Mouse (Mus musculus): ENCODE data around the gene Wdr59.
A peak's percentile ranks its signal among the peaks of the same experiment; 100 is the strongest.

Wdr59 gene

DNA sequence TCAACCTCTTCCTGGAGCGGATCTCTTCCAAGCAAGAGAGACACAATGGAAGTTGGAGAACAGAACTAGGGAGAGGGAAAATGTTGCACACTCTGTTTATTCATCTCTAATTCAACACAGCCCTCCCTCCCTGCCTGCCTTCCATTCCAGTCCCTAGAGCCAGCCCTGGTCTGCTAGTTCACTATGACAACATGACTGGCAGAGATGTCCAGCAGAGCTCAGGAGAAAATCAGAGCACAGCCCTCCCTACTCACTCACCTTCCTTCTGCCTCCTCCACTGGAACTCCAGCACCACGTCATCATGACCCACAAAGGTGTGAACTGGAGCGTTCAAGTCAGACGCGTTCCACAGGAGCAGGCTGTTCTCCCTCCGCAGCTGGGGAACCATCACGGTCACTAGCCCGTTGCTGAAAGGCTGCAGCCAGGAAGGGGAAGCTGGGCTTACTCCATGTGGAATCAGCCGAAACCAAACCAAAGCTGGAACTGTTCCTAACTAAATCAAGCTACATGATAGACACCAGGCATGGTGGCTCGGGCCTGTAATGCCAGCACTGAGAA is 31.8 kb downstream of the Wdr59 start:
- no peak for DNase-seq

DNA sequence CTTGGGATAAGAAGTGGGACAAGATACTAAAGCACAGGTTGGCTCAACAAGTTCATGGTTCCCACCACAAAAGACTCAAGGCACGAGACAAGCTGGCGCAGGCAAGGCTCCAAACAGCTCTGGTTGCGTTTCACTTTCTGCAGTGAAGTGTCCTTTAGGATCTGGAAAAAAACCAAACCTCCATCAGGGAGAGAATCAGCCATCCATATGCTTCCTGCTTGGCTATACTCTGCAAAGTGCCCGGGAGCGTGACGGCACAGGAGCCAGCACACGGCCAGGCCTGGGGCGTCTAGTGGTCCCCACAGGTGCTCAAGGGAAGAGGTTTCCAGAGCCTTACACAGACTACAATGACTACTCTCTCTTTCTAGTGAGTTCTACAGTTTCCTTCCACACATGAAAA is 41.2 kb downstream of the Wdr59 start:
- peak in 1 of 2 experiments; percentile 6 for DNase-seq

DNA sequence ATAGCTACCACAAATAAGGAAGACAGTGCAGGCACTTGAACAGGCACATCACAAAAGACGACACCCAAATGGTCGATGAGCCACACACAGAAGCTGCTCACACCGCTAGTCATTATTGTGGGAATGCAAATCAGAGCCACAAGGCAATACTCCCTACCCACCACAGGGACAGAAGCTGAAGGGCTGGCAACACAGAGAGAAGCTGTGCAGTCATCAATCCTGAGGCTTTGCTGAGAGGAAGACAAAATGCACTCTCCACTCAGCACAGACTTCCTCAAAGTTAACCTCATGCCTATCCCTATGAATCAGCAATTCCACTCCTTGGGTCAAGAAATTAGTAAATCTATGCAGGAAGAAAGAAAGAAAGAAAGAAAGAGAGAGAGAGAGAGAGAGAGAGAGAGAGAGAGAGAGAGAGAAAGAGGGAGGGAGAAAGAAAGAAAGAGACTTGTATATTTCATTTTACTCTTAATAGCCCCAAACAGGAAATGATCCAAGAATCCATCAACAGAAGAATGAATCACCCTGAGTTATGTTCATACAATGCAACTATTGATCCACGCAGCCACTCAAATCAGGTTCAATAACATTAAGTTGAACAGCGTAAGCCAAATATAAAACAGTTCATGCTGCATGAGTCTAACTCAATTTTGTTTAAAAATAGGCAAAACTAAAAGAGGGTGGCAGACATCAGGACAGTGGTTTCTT is 44.0 kb downstream of the Wdr59 start:
- DNase-seq = no peak

DNA sequence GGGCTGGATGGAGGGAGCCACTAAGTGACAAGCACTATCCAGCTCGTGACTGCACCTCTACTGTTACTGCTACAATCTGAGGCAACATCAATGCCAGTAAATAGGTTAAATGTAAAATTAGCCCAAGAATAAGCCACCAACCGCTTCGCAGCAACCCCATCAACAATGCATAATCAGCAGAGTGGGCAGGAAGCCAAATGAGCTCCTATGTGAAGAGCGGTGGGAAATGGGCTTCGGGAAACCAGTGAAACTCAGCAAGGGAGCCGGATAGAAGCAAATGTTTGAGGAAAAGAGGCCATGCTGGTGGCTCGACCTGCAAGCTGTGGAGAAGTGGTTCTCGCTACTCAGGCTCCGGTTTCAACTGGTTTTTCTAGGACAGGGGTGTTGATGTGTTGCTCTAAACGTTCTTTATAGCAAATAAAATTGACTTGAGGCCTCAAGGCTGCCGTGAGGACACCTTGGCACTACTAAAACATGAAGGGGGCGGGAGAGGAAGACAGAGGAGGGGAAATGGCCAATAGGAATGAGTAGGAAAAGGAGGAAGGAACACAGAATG is 50.3 kb downstream of the Wdr59 start:
- DNase-seq = peak; percentile 39 to 45

DNA sequence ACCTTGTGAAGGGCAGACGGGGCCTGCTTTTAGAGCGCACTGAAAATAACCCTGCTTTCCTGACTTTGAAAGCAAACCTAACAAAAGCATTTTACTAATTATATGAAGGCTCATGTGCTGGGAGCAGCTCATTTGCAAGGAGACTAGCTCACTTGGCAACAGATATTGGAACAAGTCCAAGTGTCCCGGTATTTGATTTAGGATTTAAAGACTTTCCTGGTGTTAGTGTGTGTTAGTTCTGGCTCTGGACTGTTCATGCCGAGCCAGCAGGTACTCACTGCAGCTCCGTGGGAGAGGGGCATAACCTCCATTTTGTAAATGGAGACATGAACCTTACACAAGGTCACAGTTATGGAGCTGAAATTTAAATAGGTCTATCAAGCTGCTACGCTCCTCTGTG is 52.9 kb downstream of the Wdr59 start:
- DNase-seq = peak; percentile 40 to 44

DNA sequence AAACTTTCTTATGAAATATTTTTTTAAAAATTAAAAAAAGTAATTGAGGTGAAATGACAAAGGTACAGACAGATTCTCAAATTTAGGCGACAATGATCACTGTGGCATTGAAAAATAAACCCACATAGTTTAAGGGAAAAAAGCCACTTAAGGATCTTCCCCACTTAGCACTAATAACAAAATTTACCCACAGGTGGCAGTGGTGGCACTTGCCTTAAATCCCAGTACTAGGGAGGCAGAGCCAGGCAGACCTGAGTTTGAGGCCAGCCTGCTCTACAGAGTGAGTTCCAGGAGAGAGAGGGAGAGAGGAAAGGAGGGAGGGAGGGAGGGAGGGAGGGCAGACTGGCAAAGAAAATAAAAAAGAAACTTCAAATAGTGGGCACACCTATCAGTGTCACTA is 56.6 kb downstream of the Wdr59 start:
- peak; percentile 17 to 41 for DNase-seq

DNA sequence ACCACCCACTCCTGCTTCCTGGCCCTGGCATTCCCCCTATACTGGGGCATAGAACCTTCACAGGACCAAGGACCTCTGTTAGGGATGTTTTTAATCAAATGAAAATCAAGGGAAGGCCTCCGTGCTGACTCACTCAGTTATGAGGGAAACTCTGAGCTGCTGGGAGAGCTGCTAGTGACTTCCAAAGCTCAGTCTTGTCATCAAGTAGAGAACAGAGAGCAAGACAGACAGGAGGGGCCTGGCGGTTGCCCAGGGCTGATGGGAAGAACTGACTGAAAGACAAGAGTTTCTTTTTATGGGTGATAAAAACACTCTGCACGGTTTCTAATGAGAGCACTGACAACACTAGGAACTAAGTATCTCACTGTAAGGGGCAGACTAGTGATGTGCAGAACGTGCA is 57.4 kb downstream of the Wdr59 start:
- no peak for DNase-seq

DNA sequence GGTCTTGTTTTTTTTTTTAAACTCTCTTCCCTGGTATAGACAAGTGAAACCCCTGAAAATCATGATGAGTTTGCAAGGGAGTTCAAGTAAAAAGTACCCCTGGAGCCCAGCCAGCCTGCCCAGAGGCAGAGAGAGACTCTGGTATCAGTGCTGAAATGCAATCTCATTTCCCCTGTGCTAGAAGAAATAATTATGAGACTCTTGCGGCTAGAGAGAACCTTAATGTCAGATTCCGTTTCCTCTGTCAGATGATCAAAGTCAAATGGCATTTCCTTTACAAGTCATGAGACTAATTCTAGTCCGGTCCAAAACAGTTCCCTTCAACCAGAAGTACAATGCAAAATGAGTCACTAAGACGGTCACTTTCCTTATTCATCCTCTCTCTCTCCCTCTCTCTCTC is 72.2 kb downstream of the Wdr59 start:
- no peak for DNase-seq

DNA sequence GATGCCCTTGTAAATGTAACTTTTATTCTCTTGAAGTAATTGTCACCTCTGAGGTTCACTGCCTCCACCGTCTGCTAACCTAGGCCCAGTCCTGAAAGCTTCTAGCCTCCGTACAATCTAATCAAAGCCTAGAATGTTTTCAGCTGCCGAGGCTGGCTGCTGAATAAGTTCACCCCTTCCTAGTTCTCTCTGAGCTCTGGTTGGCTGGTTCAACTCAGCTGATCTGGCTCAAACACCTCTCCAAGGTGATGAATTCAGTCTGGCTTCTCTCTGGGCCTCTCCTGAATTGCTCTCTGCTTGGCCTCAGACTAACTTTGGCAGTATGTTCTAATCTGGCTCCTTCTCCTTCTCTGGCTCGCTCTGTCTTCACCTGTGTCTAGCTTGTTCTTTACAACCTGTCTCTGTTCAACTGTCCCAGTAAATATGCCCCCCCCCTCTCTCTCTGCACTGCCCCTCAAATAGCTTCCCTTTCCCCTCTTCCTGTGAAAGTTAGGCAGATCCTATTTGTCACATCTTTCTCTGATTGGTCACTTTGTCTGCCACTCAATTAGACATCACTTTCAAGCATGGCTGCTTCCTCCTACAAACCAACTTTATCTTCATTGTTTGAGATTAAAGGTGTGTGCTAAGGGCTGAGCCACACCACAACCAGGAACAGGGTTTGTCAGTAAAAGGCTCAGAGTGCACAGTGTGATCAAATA is 75.8 kb downstream of the Wdr59 start:
- no peak for DNase-seq

DNA sequence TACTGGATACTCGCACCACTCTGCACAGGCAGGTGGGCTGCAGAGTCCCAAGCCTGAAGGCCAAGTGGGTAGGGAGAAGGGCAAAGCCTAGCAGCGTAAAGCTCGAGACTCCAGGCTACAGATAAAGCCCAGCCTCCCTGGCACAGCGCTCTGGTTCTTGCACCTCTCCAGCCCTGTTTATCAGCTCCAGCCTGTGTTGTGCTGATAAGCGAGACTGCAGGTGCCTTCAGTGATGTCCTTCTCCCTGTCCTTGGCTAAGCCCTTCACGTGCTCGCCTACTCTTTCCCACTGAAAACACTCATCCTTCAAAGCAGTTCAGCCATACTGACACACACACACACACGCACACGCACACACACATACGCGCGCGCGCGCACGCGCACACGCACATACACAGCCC is 76.3 kb downstream of the Wdr59 start:
- DNase-seq = no peak

DNA sequence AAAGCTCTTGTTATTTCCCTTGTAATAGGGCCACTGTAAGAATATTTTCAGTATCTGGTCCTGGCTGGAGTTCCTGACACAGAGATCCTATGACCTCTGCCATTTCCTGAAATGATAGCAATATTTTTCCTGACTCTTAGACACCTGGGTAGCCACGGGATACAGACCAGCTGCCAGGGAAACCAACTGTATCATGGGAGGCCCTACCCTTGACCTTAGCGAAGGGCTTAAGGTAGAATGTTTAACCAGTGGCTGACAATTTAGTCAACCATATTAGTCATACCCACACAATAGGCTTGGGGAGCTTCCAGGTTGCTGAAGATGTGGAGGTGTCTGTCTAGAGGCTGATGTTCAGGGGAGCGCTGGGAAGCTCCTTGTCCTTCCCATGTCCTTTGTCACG is 77.6 kb downstream of the Wdr59 start:
- no peak for DNase-seq

DNA sequence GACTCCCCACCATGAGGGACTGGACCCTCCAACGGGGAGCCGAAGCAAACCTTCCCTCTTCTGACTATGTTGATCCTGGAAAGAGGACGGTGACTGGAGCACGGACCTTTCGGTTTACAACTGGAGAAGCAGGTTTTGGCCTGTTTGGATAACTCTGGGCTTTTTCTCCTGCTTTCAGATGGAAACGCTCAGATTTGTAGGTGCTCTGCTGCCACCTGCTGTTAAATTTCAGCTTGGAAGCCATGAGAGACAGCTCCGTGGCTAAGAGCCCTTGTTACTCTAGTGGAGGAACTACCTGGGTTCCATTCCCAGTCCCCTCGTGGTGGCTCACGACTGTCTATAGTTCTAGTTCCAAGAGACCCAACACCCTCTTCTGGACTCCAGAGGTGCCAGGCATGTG is 82.7 kb downstream of the Wdr59 start:
- peak; percentile 89 to 94 for DNase-seq

DNA sequence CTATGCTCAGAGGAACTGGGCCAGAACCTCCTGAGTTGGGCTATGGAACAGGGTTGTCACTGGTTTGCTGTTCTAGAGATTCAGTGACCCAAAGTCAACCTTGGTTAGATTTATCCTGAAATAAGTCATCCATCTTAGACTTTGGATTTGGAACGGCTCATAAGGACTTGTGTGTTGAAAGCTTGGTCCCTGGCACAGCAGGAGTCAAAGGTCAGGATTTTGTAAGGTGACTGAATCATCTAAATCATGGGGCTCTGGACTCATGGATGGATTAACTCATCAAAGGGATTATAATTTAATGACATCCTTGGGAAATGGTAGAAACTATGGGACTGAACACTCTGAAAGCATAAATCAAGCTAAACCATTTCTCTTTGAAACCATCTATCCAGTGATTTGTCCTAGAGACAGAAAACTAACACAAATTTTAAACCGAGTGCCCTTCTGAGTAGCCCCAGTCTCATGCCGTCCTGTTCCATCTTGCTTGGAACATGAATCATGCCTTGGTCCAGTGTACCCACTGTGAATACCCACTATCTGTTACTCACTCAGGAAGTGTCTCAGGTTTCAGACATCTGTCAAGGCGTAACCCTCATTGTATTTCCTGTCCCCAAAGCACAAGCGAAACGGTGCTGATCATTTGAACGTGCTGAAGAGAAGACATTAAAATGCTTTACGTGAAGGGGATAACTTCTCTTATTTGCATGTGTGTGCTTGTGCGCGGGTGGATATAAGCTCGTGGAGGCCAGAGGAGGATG is 86.6 kb downstream of the Wdr59 start:
- no peak for DNase-seq

DNA sequence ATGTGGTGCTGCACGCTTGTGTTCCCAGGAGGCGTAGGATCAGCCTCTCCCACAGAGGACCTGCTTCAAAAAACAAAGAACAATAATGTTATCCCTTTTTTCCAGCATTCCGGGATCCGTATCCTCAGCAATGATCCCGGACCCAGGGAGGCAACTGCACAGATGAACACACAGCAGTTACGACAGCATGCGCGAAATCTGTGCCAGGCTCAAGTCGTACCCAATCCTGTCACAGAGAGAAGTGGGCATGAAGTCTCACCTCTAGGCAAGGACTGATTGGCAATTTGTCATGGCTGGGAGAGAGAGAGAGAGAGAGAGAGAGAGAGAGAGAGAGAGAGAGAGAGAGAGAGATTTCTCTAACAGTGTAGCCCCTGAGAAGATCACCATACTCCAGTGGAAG is 97.2 kb downstream of the Wdr59 start:
- DNase-seq = peak; percentile 94 to 95

DNA sequence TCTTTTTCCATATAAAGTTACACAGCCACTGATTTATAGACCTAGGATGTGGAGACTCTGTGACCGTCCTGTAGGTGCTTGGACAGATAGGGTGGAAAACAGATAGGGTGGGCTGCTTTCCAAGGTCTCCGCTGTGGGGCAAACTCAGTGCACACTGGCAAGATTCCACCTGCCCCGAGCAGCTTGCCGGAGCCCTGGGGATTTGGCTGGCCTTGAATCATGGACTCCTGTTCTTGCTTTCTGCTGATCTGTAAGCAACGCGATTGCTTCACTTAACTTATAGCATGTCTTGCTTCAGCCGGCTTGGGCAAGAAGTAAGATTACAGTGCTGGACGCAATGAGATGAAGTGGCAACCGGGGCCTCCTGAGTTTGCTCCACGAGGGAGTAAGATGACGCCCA is 97.7 kb downstream of the Wdr59 start:
- peak; percentile 97 for DNase-seq

DNA sequence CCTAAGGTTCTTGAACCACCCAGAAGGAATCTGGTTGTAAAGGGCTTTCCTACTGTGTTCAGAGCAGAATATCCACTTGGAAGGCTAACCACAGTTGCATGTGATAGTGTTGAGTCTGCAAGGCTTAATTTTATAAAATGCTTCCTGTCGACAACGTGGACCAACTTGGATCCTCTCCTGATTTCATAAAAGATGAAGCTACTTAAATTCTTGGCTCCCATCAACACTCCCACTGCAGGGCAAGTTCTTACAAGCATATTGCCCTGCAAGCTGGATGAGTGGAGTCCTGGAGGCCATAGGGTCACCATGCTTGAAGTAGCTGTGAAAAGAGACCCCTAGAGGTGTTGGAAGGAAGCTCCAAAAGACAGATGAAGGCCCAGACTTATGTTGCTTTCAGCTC is 99.3 kb downstream of the Wdr59 start:
- DNase-seq = no peak

DNA sequence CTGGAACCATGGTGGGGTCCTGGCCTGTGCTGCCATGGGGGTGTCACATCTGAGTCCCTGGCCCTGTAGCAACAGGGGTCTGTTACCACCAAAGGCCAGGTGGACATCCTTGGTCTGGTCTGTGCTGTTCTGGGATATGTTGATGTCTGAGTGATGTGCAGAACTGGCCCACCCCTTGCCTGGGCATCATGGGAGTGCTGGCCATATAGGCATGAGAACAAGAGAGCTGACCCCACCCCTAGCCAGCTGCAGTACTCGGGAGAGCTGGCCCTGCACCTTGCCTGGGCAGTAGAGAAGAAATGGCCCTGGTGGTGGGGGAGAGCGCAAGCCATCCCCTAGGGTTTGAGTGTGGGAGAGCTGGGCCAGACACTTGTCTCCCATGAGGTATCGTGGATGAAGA is 102.7 kb downstream of the Wdr59 start:
- no peak for DNase-seq

DNA sequence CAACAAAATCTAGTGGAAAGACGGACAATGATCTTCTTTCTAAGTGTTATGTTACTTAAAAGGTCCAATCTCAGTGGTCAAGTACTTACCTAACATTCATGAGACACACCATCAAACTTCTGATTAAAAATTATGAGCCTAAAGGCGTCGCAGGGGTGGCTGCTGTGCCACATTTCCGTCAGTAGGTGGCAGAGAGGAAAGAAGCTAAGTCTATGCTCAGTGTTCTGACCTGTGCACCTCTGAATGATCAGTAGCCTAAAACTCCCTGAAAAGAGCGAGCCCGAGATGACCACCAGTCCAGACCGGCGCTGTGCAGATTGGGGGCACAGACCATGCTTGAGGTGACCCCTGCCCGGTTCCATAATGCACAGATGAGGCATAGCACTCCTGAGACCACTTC is 103.3 kb downstream of the Wdr59 start:
- DNase-seq = peak; percentile 63 to 70

DNA sequence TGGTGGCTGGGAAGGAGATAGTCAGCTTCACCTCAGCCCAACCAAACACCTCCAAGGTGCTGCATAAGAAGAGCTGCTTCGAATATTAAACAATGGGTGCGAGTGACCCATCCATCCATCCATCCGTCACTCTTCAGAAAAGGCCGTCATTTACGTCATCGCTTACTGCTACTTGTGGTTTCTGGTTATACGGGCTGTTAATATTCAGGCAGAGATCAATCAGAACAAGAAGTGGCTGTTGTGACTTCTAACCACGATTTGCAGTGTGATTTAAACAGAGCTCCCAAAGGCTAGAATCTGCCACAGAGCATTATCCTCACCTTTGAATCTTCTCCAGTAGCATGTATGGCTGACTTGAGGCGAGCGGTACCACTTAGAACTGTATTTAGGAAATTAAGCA is 104.7 kb downstream of the Wdr59 start:
- no peak for DNase-seq

DNA sequence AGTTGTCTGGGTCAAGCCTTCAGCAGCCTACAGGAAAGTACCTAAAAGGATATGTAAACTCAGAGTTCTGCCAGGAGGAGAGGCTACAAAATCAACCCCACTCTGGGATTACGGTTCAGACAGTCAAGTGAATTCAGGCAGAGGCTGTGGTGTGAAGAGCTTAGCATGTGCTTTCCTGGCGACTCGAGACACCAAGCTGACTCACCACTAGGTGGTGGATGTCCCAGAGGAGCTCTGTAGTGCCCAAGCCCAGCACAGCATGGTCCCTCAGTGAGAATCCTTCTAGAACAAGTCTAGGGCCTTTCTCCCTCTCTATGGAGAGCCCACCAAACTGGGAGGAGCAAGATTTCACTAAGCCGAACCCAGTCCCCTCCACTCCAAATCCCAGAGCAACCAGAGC is 118.5 kb downstream of the Wdr59 start:
- no peak for DNase-seq

All from cerebellum, postnatal 10 days (tissue).